Mouse (Mus musculus) cerebellum, adult 2 months (tissue): Measurements from ENCODE around the gene Cbfa2t3. TPM values are rescaled to one million over a fixed set of nuclear protein-coding genes. Genes with fewer than 3 reads are reported as not detected.

Experiments
- DNase-seq, 2 experiments: peaks; one replicate each; pipeline ENCODE4 v3.0.0; 2021
- H3K27ac ChIP-seq: fragments of 200-500 bp; 2 replicates; pipeline ENCODE4 v1.5.1; 2012; ENCODE audit warnings: low read length, control low read depth, inconsistent platforms; ENCODE audit not compliant: insufficient read depth
- H3K27me3 ChIP-seq: fragments of 200-500 bp; 2 replicates; pipeline ENCODE4 v1.6.1; 2012; ENCODE audit warnings: inconsistent platforms, mild to moderate bottlenecking, low read length, moderate library complexity; ENCODE audit not compliant: control insufficient read depth, insufficient read depth
- H3K4me1 ChIP-seq: fragments of 200-500 bp; 2 replicates; pipeline ENCODE4 v1.6.1; 2011; ENCODE audit warnings: low read length; ENCODE audit not compliant: control insufficient read depth, insufficient read depth
- H3K4me3 ChIP-seq: fragments of 200-500 bp; replicated peaks from 2 replicates; pipeline ENCODE3; 2011; ENCODE audit warnings: mild to moderate bottlenecking, low read depth, low read length, control low read depth; ENCODE audit not compliant: insufficient read depth
- CTCF ChIP-seq: fragments of 200-500 bp; IDR thresholded peaks from 2 replicates; pipeline ENCODE4 v1.5.1; 2011; ENCODE audit warnings: low read depth, mild to moderate bottlenecking, control low read depth, low read length, moderate library complexity, borderline replicate concordance; ENCODE audit not compliant: insufficient read depth
- POLR2A ChIP-seq: fragments of 200-500 bp; IDR thresholded peaks from 2 replicates; pipeline ENCODE4 v1.6.1; 2011; ENCODE audit warnings: low read length, control low read depth, borderline replicate concordance; ENCODE audit not compliant: insufficient read depth
- WGBS: fragments of 180-500 bp; shearing (Covaris S2); methylation state at CpG from one replicate; pipeline ENCODE4 v1.1.7; 2018; 5-methylcytosine and 5-hydroxymethylcytosine counted together
- polyA plus RNA-seq: library from polyadenylated mRNA; depleted of rRNA; stranded (reverse); fragments of >200 nt; gene quantifications from 2 replicates; pipeline ENCODE4 v1.2.3, GENCODE M21; 2012

Gene Cbfa2t3
- polyA plus RNA-seq, 1 experiment = 17.7 TPM

DNA sequence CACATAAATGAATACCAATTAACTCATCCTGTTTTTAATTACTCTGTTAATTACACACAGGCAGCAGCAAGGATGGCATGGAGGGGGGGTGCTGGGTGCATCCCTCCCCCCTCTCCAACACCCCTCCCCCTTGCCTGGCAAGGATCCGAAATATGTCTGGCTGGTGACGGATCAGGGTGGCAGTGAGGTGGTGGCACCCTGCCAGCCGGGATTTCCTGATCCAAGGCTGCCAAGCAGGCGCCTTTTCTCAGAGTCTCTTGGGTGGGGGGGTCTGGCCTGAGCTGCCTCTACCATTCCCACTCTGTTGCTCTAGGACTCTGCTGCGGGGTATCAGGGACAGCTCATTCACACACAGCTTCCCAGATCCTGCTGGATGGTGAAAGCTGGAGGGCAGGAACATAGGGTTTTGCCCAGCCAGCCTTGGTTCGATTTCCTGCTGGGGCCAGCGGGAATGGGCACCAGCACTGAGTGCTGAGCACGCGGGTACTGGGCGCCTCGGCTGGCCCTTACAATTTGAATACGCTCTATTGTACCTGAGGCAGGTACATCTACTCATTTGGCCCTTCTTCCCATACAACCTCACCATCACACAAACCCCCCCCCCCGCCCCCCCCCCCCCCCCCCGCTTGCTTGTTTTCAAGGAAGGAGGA, 33.1 kb downstream of the Cbfa2t3 start:
- peaks cover 88% of the 10 kb centered on the region for H3K4me1 ChIP-seq
- WGBS = 2% methylated on average over 14 of the region's 14 CpGs
- no peak overlapping the region for H3K4me3 ChIP-seq
- H3K27me3 ChIP-seq = no peaks in the 10 kb centered on the region
- peak; percentile 71 for DNase-seq
- TF ChIP-seq POLR2A = no peak
- no peak for TF ChIP-seq CTCF
- H3K27ac ChIP-seq = peak overlapping the region; percentile 71

DNA sequence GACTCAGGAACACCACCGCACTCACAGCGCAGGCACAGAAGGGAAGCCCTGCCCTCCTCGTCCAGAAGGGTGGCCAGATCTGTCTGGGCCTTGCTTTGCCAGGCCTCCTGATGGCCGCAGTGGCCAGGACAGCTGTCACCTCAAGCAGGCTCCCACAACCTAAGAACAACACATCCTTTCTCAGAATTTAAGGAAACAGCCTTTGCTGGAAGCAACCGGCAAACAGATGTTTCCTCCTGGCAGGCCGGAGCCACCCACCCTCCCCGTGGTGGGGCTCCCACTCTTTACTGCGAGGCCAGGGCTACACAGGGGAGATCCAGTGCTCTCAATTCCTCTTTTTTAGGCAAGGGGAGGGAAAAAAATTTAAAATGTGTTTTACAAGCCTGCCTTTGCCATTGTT, 33.7 kb downstream of the Cbfa2t3 start:
- 7% methylated on average over 8 of the region's 8 CpGs for WGBS
- H3K27me3 ChIP-seq = no peaks in the 10 kb centered on the region
- peaks cover 85% of the 10 kb centered on the region for H3K4me1 ChIP-seq
- peak overlapping the region; percentile 35 for H3K27ac ChIP-seq
- H3K4me3 ChIP-seq = no peak overlapping the region
- TF ChIP-seq CTCF (peak; percentile 15; the same call in 1 of the 2 replicates), POLR2A (no peak)
- peak; percentile 76 to 82 for DNase-seq

DNA sequence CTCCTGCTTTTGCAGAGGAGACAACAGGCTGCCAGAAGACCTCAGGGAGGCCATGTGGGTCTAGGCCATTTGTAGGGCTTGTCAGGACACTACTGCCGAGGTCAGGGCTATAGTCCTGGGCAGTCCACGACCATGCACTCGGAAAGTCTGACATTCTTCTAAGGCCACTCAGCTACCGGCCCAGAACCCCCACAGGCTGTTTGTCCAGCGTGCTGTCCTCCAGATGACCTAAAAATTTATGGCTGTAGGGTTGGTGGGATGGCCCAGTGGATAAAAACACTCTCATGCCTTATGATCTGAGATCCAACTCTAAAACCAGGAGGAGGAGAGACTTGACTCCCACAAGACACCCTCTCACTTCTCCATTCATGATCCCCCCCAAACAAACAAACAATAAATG, 35.2 kb downstream of the Cbfa2t3 start:
- H3K4me1 ChIP-seq = peaks cover 89% of the 10 kb centered on the region
- no peak for TF ChIP-seq CTCF
- no peak for TF ChIP-seq POLR2A

DNA sequence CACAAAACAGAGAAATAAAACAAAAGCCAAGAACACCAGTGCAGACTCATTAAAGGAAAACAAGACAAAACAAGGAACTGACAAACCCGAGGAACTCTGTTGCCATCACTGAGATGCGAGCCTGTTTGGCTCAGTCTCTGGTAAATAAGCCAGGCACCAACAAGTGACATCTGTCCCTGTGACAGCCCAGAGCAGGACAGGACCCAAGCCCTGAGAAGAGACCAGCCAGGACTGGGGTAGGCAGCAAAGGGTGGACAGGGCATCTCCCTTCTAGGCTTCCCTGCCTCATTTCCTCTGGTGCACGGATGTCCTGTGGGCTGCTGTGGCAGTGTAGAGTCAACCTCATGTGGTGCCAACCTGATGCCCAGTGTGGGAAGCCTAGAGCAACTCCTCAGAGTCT, 35.8 kb downstream of the Cbfa2t3 start:
- H3K4me3 ChIP-seq = no peak overlapping the region
- H3K4me1 ChIP-seq = peaks cover 84% of the 10 kb centered on the region
- no peaks in the 10 kb centered on the region for H3K27me3 ChIP-seq
- WGBS = 8% methylated on average over 3 of the region's 3 CpGs
- 0 out of 2 replicates have a peak overlapping the region, but pooled peaks have one; percentile 8 for H3K27ac ChIP-seq
- no peak for DNase-seq
- TF ChIP-seq POLR2A (no peak), CTCF (no peak)

More for the DNA sequence above, 35.2 kb downstream of the Cbfa2t3 start:
- WGBS = 61% methylated on average over 5 of the region's 5 CpGs
- Histone ChIP-seq H3K4me3 (no peak overlapping the region), H3K27ac (no peak overlapping the region), H3K27me3 (no peaks in the 10 kb centered on the region)
- DNase-seq = no peak

DNA sequence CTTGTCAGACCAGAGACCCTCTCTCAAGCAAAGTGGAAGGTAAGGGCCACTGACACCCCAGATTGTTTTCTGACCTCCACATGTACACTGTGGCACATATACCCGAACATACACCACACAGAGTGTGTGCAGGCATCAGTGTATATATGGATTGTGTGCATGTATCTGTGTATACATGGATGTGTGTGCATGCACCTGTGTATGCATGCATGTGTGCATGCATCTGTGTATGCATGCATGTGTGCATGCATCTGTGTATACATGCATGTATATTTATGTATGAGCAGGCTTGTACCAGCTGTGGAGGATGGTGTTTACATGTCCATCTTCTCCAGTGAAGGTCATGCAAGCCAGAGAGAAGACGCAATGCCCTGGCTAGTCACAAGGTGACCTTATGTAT, 37.0 kb downstream of the Cbfa2t3 start:
- Histone ChIP-seq H3K27ac (no peak overlapping the region), H3K4me1 (peaks cover 81% of the 10 kb centered on the region), H3K4me3 (no peak overlapping the region), H3K27me3 (no peaks in the 10 kb centered on the region)
- no peak for TF ChIP-seq CTCF
- no peak for TF ChIP-seq POLR2A
- 65% methylated on average over 2 of the region's 2 CpGs for WGBS
- DNase-seq = no peak

GRCm38 (mm10) chr8:122661138-122661537, 37.8 kb downstream of the Cbfa2t3 start:
- H3K4me3 ChIP-seq = no peak overlapping the region
- TF ChIP-seq POLR2A (no peak), CTCF (no peak)
- H3K27ac ChIP-seq = peak overlapping the region; percentile 21; the same call in 1 of the 2 replicates
- H3K27me3 ChIP-seq = no peaks in the 10 kb centered on the region
- WGBS = 14% methylated on average over 7 of the region's 7 CpGs
- H3K4me1 ChIP-seq = peaks cover 78% of the 10 kb centered on the region
- peak in 1 of 2 experiments; percentile 62 for DNase-seq

- H3K4me1 ChIP-seq = peaks cover 79% of the 10 kb centered on the region
- WGBS = 71% methylated on average over 2 of the region's 2 CpGs
- peak; percentile 57 for TF ChIP-seq CTCF
- TF ChIP-seq POLR2A = no peak
- H3K27ac ChIP-seq = no peak overlapping the region
- no peak overlapping the region for H3K4me3 ChIP-seq
- no peaks in the 10 kb centered on the region for H3K27me3 ChIP-seq
- no peak for DNase-seq
Observed at GRCm38 (mm10) chr8:122660022-122660421, 38.9 kb downstream of the Cbfa2t3 start.

GRCm38 (mm10) chr8:122658807-122659160, 40.1 kb downstream of the Cbfa2t3 start:
- WGBS = 60% methylated on average over 9 of the region's 9 CpGs
- H3K4me1 ChIP-seq = peaks cover 79% of the 10 kb centered on the region

More at GRCm38 (mm10) chr8:122658807-122659160, 40.1 kb downstream of the Cbfa2t3 start:
- Histone ChIP-seq H3K27me3 (no peaks in the 10 kb centered on the region), H3K27ac (no peak overlapping the region), H3K4me3 (no peak overlapping the region)
- DNase-seq = no peak
- TF ChIP-seq POLR2A (no peak), CTCF (no peak)
